Mouse (Mus musculus): ENCODE measurements around the gene Aldh3a1. TPM values are rescaled to one million over a fixed set of nuclear protein-coding genes. Genes with fewer than 3 reads are reported as not detected.

Aldh3a1 gene
- 0.34 and 0.52 TPM in 2 replicates for polyA plus RNA-seq (2015; fragmentation: Nextera tagmentation; extraction: Ambion mirVana)

DNA sequence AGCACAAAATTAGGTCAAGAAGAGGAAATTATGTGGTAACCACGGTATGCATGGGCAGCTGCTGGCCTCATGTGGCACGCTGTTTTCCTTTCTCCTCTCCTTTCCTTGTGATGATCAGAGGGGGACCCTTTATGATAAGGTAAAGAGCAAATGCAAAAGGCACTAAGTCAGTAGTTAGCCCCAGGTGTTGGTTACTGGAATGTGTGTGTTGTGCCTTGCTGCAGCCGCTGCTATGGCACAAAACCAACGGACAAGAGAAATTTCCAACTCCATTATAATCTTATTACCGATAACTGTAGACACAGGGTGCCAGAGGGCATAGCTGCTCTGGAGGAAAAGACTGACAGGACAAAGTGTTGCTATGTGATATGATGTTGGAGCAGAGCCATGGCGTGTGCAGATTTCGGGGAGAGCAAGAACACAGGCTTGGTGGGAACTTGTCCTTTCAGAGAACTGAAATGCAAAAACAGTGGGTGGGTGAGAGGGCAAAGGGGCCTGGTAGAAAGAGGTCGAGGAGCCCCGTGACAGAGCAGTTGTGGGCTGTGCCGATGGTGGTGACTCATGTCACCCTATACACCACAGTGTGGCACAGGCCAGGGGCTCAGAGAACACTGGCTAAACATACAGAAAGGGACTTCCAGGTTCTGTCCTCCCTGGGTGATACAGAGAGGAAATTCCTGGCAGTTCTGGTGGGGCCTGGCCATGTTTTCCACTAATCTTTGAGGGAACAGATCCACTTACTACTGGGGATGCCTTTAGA is at the start of gene Aldh3a1:
TSS of gene Aldh3a1 (plus strand) at position 51 of the 760 bp plus-strand sequence.
- Histone ChIP-seq H3K4me1 (replicated peaks; ENCODE audit: control insufficient read depth, insufficient read depth, low read length) (peaks cover 11% of the 10 kb centered on the region), H3K27ac (ENCODE audit: low read length) (no peak within 1 kb of the TSS), H3K4me3 (ENCODE audit: low read length) (no peak within 1 kb of the TSS), H3K9me3 (ENCODE audit: control insufficient read depth, low read length) (no peaks in the 10 kb centered on the region), H3K36me3 (ENCODE audit: control insufficient read depth, insufficient read depth, low read length) (no peaks in the 10 kb centered on the region), H3K9ac (ENCODE audit: low read length) (no peak within 1 kb of the TSS), H3K27me3 (ENCODE audit: control insufficient read depth, insufficient read depth, low read depth, low read length) (peaks cover 3% of the 10 kb centered on the region; the same call in 1 of the 2 replicates), H3K4me2 (ENCODE audit: low read depth, low read length) (no peak within 1 kb of the TSS)
- no peak for ATAC-seq (ENCODE audit: low read depth)
- 59% methylated on average over 10 of the region's 10 CpGs for WGBS

- 67% methylated on average over 3 of the region's 3 CpGs for WGBS
- H3K9ac ChIP-seq (ENCODE audit: low read length), result no peak overlapping the region
Measured at GRCm38 (mm10) chr11:61158141-61158540, 49.2 kb upstream of the Aldh3a1 start.

DNA sequence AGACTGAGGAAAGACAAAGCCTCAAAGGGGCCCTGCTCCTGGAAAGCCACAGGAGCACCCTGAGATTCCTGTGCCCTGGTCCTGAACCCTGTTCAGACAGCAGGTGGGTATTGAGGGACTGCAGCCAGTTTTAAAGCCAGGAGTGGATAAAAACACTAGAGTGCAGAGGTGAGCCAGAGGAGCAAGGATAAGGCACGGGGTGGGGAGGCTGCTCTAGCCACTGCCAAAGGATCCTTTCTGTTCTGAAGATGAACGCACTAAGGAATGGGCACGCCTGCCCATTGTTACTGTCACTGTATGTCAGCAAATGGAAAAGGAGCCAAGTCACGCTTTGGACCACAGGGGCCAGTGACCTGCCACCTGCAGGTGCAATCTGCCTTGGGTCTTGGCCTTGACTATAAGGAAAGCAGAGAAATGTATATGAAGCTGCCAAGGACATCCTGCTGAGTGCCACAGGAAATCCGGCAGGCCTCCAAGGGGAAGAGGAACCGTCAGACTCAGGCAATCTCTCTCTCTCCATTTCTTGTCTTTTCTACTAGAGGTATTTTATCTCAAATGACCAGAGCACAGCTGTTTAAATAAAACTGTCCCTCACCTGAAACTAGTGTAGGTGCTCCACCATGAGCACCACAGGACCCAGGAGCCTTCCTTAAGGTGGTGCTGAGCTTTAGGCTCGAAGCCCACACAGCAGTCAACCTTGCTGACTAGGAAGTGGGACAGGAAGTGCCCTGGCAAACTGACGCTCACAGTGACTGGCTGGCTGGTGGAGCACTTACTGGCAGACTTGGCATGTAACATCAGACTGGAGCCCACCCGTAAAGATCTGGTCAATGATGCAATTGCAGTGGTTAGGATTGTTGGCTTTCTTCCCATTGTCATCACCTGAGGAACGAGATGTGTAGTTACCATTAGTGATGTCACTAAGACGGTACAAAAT is 47.3 kb upstream of the Aldh3a1 start:
- WGBS, result 62% methylated on average over 11 of the region's 11 CpGs
- no peak overlapping the region for H3K9ac ChIP-seq (ENCODE audit: low read length)
- H3K4me2 ChIP-seq (ENCODE audit: low read depth, low read length), result no peak overlapping the region
- no peak for ATAC-seq (ENCODE audit: low read depth)
- H3K4me3 ChIP-seq (ENCODE audit: low read length), result no peak overlapping the region
- H3K27ac ChIP-seq (ENCODE audit: low read length), result no peak overlapping the region
- no peaks in the 10 kb centered on the region for H3K27me3 ChIP-seq (ENCODE audit: control insufficient read depth, insufficient read depth, low read depth, low read length)
- H3K9me3 ChIP-seq (ENCODE audit: control insufficient read depth, low read length), result no peaks in the 10 kb centered on the region
- no peaks in the 10 kb centered on the region for H3K4me1 ChIP-seq (replicated peaks; ENCODE audit: control insufficient read depth, insufficient read depth, low read length)
- H3K36me3 ChIP-seq (ENCODE audit: control insufficient read depth, insufficient read depth, low read length), result peaks cover 81% of the 10 kb centered on the region

More at GRCm38 (mm10) chr11:61158141-61158540, 49.2 kb upstream of the Aldh3a1 start:
- Histone ChIP-seq H3K4me2 (ENCODE audit: low read depth, low read length) (no peak overlapping the region), H3K36me3 (ENCODE audit: control insufficient read depth, insufficient read depth, low read length) (peaks cover 80% of the 10 kb centered on the region), H3K9me3 (ENCODE audit: control insufficient read depth, low read length) (no peaks in the 10 kb centered on the region), H3K4me1 (replicated peaks; ENCODE audit: control insufficient read depth, insufficient read depth, low read length) (no peaks in the 10 kb centered on the region), H3K27me3 (ENCODE audit: control insufficient read depth, insufficient read depth, low read depth, low read length) (no peaks in the 10 kb centered on the region), H3K4me3 (ENCODE audit: low read length) (no peak overlapping the region), H3K27ac (ENCODE audit: low read length) (no peak overlapping the region)
- ATAC-seq (ENCODE audit: low read depth), result no peak

DNA sequence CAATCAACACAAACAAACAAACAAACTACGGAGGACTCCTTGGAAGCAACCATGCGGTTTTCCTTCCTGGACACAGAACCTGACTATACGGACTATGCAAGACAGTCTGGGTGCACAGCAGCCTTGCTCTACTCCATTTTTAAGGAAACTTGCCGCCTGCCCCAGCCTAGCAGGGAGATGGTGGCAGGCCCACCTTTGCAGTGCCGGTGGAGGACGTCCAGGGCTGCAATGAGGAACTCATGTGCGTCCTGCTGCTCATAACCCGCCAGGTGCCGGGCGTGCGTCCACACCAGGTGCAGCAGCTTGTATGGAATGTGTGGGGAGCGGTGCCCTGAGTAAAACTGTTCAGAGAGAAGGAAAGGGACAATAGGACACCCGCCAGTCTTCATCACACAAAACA is 46.2 kb upstream of the Aldh3a1 start:
- H3K4me2 ChIP-seq (ENCODE audit: low read depth, low read length), result no peak overlapping the region
- no peaks in the 10 kb centered on the region for H3K4me1 ChIP-seq (replicated peaks; ENCODE audit: control insufficient read depth, insufficient read depth, low read length)
- WGBS, result 89% methylated on average over 13 of the region's 13 CpGs
- no peak for ATAC-seq (ENCODE audit: low read depth)
- no peak overlapping the region for H3K27ac ChIP-seq (ENCODE audit: low read length)
- H3K36me3 ChIP-seq (ENCODE audit: control insufficient read depth, insufficient read depth, low read length), result peaks cover 81% of the 10 kb centered on the region
- H3K9ac ChIP-seq (ENCODE audit: low read length), result no peak overlapping the region
- no peaks in the 10 kb centered on the region for H3K9me3 ChIP-seq (ENCODE audit: control insufficient read depth, low read length)
- no peak overlapping the region for H3K4me3 ChIP-seq (ENCODE audit: low read length)
- H3K27me3 ChIP-seq (ENCODE audit: control insufficient read depth, insufficient read depth, low read depth, low read length), result no peaks in the 10 kb centered on the region

DNA sequence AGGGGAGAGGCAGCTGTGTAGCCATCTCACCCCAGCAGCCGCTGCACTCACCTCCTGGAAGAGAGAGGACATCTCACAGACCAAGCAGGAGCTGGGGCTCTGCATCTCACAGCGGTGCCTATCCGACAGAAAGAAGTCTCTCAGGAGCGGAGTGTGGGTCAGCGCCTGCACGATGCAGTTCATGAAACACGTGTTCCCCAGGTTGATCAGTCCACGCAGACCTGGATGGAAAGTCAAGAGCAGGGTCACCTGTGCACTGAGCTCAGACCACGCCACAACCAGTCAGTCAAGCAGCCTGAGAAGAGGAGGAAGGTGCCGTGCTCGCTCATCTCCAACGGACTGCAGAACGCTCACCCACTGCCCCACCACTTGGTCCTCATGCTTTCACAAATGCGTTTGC is 44.6 kb upstream of the Aldh3a1 start:
- H3K9me3 ChIP-seq (ENCODE audit: control insufficient read depth, low read length), result no peaks in the 10 kb centered on the region
- no peak for ATAC-seq (ENCODE audit: low read depth)
- H3K4me1 ChIP-seq (replicated peaks; ENCODE audit: control insufficient read depth, insufficient read depth, low read length), result no peaks in the 10 kb centered on the region
- H3K4me2 ChIP-seq (ENCODE audit: low read depth, low read length), result no peak overlapping the region
- no peaks in the 10 kb centered on the region for H3K27me3 ChIP-seq (ENCODE audit: control insufficient read depth, insufficient read depth, low read depth, low read length)
- H3K36me3 ChIP-seq (ENCODE audit: control insufficient read depth, insufficient read depth, low read length), result peaks cover 69% of the 10 kb centered on the region
- no peak overlapping the region for H3K27ac ChIP-seq (ENCODE audit: low read length)
- no peak overlapping the region for H3K9ac ChIP-seq (ENCODE audit: low read length)
- no peak overlapping the region for H3K4me3 ChIP-seq (ENCODE audit: low read length)
- 92% methylated on average over 14 of the region's 14 CpGs for WGBS

DNA sequence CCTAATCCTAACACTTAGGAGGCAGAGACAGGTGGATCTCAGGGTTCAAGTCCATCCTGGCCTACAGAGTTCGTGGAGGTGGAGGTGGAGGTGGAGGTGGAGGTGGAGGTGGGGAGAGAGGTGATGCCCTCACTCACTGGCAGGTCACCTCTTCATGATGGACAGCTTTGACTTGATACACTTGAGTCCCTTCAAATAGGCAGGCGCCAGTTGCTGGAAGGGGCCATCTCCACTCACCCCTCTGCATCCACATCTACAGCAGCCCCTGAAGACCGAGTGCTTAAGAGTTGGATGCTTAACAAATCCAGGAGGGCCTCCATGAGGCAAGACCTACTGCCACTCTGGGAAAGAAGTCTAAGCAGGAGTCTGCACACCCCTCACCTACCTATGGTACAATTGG is 44.0 kb upstream of the Aldh3a1 start:
- Histone ChIP-seq H3K4me2 (ENCODE audit: low read depth, low read length) (no peak overlapping the region), H3K4me1 (replicated peaks; ENCODE audit: control insufficient read depth, insufficient read depth, low read length) (no peaks in the 10 kb centered on the region), H3K27ac (ENCODE audit: low read length) (no peak overlapping the region), H3K4me3 (ENCODE audit: low read length) (no peak overlapping the region), H3K36me3 (ENCODE audit: control insufficient read depth, insufficient read depth, low read length) (peaks cover 64% of the 10 kb centered on the region), H3K27me3 (ENCODE audit: control insufficient read depth, insufficient read depth, low read depth, low read length) (no peaks in the 10 kb centered on the region), H3K9ac (ENCODE audit: low read length) (no peak overlapping the region), H3K9me3 (ENCODE audit: control insufficient read depth, low read length) (no peaks in the 10 kb centered on the region)
- ATAC-seq (ENCODE audit: low read depth), result no peak
- WGBS, result 86% methylated on average over 3 of the region's 3 CpGs

- H3K4me1 ChIP-seq (replicated peaks; ENCODE audit: control insufficient read depth, insufficient read depth, low read length), result no peaks in the 10 kb centered on the region; the same call in 1 of the 2 replicates
- H3K36me3 ChIP-seq (ENCODE audit: control insufficient read depth, insufficient read depth, low read length), result peaks cover 56% of the 10 kb centered on the region
- no peak overlapping the region for H3K9ac ChIP-seq (ENCODE audit: low read length)
- no peak overlapping the region for H3K27ac ChIP-seq (ENCODE audit: low read length)
- 87% methylated on average over 6 of the region's 6 CpGs for WGBS
- H3K4me2 ChIP-seq (ENCODE audit: low read depth, low read length), result no peak overlapping the region
- no peaks in the 10 kb centered on the region for H3K9me3 ChIP-seq (ENCODE audit: control insufficient read depth, low read length)
- H3K27me3 ChIP-seq (ENCODE audit: control insufficient read depth, insufficient read depth, low read depth, low read length), result no peaks in the 10 kb centered on the region
- ATAC-seq (ENCODE audit: low read depth), result no peak
- H3K4me3 ChIP-seq (ENCODE audit: low read length), result no peak overlapping the region
Measured at GRCm38 (mm10) chr11:61164366-61164765, 43.0 kb upstream of the Aldh3a1 start.

DNA sequence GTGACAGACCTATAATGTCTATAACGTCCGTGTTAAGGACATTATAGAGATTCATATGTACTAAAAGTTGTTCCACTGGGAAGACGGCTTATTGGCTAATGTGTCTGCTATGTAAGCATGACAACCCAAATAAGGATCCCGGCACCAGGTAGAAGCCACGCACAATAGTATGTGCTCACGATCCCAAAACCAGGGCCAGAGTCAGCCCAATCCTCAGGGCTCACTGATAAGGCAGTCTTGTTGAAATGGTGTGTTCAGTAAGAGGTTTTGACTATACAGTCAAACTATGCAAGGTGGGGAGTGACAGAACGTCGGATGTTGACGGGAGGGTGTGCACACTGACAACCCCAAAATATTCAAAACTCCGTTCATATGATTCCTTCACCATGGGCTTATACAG is 42.5 kb upstream of the Aldh3a1 start:
- Histone ChIP-seq H3K4me1 (replicated peaks; ENCODE audit: control insufficient read depth, insufficient read depth, low read length) (no peaks in the 10 kb centered on the region; the same call in 1 of the 2 replicates), H3K27ac (ENCODE audit: low read length) (no peak overlapping the region), H3K9ac (ENCODE audit: low read length) (no peak overlapping the region), H3K27me3 (ENCODE audit: control insufficient read depth, insufficient read depth, low read depth, low read length) (no peaks in the 10 kb centered on the region), H3K4me2 (ENCODE audit: low read depth, low read length) (no peak overlapping the region), H3K36me3 (ENCODE audit: control insufficient read depth, insufficient read depth, low read length) (peaks cover 53% of the 10 kb centered on the region), H3K9me3 (ENCODE audit: control insufficient read depth, low read length) (no peaks in the 10 kb centered on the region), H3K4me3 (ENCODE audit: low read length) (no peak overlapping the region)
- WGBS, result 90% methylated on average over 10 of the region's 10 CpGs
- ATAC-seq (ENCODE audit: low read depth), result no peak

DNA sequence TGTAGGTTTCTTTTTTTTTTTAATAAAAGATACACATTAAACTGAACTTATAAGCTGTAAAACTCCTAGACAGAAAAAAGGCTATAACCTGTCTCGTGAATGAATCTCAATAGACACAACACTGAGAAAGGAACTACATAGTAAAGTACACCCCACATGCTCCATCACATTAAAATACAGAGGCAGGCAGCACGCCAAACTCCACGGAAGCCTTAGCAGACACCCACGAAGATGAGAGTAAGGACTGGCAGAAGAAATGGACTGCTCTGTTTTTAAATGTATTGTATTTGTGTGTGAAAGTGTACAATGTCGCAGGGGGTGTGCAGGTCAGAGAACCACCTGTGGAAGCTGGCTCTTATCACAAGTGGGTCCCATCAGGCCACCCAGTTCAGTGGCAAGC is 37.2 kb upstream of the Aldh3a1 start:
- 70% methylated on average over 5 of the region's 5 CpGs for WGBS
- Histone ChIP-seq H3K4me1 (replicated peaks; ENCODE audit: control insufficient read depth, insufficient read depth, low read length) (peaks cover 3% of the 10 kb centered on the region), H3K4me3 (ENCODE audit: low read length) (no peak overlapping the region), H3K27me3 (ENCODE audit: control insufficient read depth, insufficient read depth, low read depth, low read length) (no peaks in the 10 kb centered on the region), H3K9me3 (ENCODE audit: control insufficient read depth, low read length) (no peaks in the 10 kb centered on the region), H3K9ac (ENCODE audit: low read length) (no peak overlapping the region), H3K36me3 (ENCODE audit: control insufficient read depth, insufficient read depth, low read length) (peaks cover 10% of the 10 kb centered on the region), H3K4me2 (ENCODE audit: low read depth, low read length) (no peak overlapping the region), H3K27ac (ENCODE audit: low read length) (no peak overlapping the region)
- no peak for ATAC-seq (ENCODE audit: low read depth)

Data from lung, embryonic 16.5 days (tissue).